Mouse (Mus musculus): ENCODE measurements at regions not wholly inside any gene's neighbourhood (a gene's known extent, or its start where the extent isn't known, plus 50 kb on each side); places are given as distances from the start of the nearest gene placed in this dataset.

- TF ChIP-seq POLR2A (IDR thresholded peaks at IDR 0.05; ENCODE audit: borderline replicate concordance, extremely low read depth, insufficient read depth, insufficient read length) = no peak
- no peak overlapping the region for H3K4me3 ChIP-seq (replicated peaks; ENCODE audit: low read length)
- H3K4me1 ChIP-seq (ENCODE audit: control insufficient read depth, insufficient read depth, low read length) = no peaks in the 10 kb centered on the region
- no peaks in the 10 kb centered on the region for H3K27me3 ChIP-seq (ENCODE audit: control insufficient read depth, insufficient read depth, low read length)
- DNase-seq (ENCODE audit: low spot score) = no peak
- H3K27ac ChIP-seq (replicated peaks; ENCODE audit: low read depth, low read length) = no peak overlapping the region
- H3K9me3 ChIP-seq (ENCODE audit: control insufficient read depth, low read length) = no peaks in the 10 kb centered on the region
- H3K4me2 ChIP-seq (replicated peaks; ENCODE audit: low read depth, low read length, severe bottlenecking) = no peak overlapping the region
- 21% methylated on average over 4 of the region's 4 CpGs for WGBS
- no peaks in the 10 kb centered on the region for H3K36me3 ChIP-seq (ENCODE audit: control insufficient read depth, insufficient read depth, low read length)
- H3K9ac ChIP-seq (ENCODE audit: low read depth, low read length, severe bottlenecking) = no peak overlapping the region
- ATAC-seq (ENCODE audit: low FRiP score, low read depth) = no peak
Measured at GRCm38 (mm10) chr10:9119249-9119648, 233.4 kb upstream of the Sash1 start.

GRCm38 (mm10) chr10:9117648-9118551, 232.0 kb upstream of the Sash1 start:
- DNase-seq (ENCODE audit: low spot score) (peak; percentile 13), ATAC-seq (ENCODE audit: low FRiP score, low read depth) (no peak)
- peak overlapping the region; percentile 35 for H3K4me2 ChIP-seq (replicated peaks; ENCODE audit: low read depth, low read length, severe bottlenecking)
- H3K27me3 ChIP-seq (ENCODE audit: control insufficient read depth, insufficient read depth, low read length) = no peaks in the 10 kb centered on the region
- no peak overlapping the region for H3K9ac ChIP-seq (ENCODE audit: low read depth, low read length, severe bottlenecking)
- no peak overlapping the region for H3K27ac ChIP-seq (replicated peaks; ENCODE audit: low read depth, low read length)
- H3K4me3 ChIP-seq (replicated peaks; ENCODE audit: low read length) = peak overlapping the region; percentile 16
- 41% methylated on average over 14 of the region's 14 CpGs for WGBS
- H3K9me3 ChIP-seq (ENCODE audit: control insufficient read depth, low read length) = no peaks in the 10 kb centered on the region
- no peak for TF ChIP-seq POLR2A (IDR thresholded peaks at IDR 0.05; ENCODE audit: borderline replicate concordance, extremely low read depth, insufficient read depth, insufficient read length)
- H3K36me3 ChIP-seq (ENCODE audit: control insufficient read depth, insufficient read depth, low read length) = no peaks in the 10 kb centered on the region
- H3K4me1 ChIP-seq (ENCODE audit: control insufficient read depth, insufficient read depth, low read length) = no peaks in the 10 kb centered on the region

- no peak overlapping the region for H3K9ac ChIP-seq (ENCODE audit: low read depth, low read length, severe bottlenecking)
- H3K9me3 ChIP-seq (ENCODE audit: control insufficient read depth, low read length) = no peaks in the 10 kb centered on the region
- no peaks in the 10 kb centered on the region for H3K27me3 ChIP-seq (ENCODE audit: control insufficient read depth, insufficient read depth, low read length)
- WGBS = 89% methylated on average over 7 of the region's 7 CpGs
- ATAC-seq (ENCODE audit: low FRiP score, low read depth) (no peak), DNase-seq (ENCODE audit: low spot score) (no peak)
- H3K4me2 ChIP-seq (replicated peaks; ENCODE audit: low read depth, low read length, severe bottlenecking) = 0 out of 2 replicates have a peak overlapping the region, but pooled peaks have one; percentile 8
- H3K4me3 ChIP-seq (replicated peaks; ENCODE audit: low read length) = no peak overlapping the region
- H3K4me1 ChIP-seq (ENCODE audit: control insufficient read depth, insufficient read depth, low read length) = no peaks in the 10 kb centered on the region
- no peak for TF ChIP-seq POLR2A (IDR thresholded peaks at IDR 0.05; ENCODE audit: borderline replicate concordance, extremely low read depth, insufficient read depth, insufficient read length)
- H3K36me3 ChIP-seq (ENCODE audit: control insufficient read depth, insufficient read depth, low read length) = no peaks in the 10 kb centered on the region
- H3K27ac ChIP-seq (replicated peaks; ENCODE audit: low read depth, low read length) = no peak overlapping the region
Measured at GRCm38 (mm10) chr10:9117134-9117533, 231.3 kb upstream of the Sash1 start.

- H3K4me2 ChIP-seq (replicated peaks; ENCODE audit: low read depth, low read length, severe bottlenecking) = no peak overlapping the region
- no peaks in the 10 kb centered on the region for H3K4me1 ChIP-seq (ENCODE audit: control insufficient read depth, insufficient read depth, low read length)
- no peaks in the 10 kb centered on the region for H3K9me3 ChIP-seq (ENCODE audit: control insufficient read depth, low read length)
- no peaks in the 10 kb centered on the region for H3K27me3 ChIP-seq (ENCODE audit: control insufficient read depth, insufficient read depth, low read length)
- 79% methylated on average over 5 of the region's 5 CpGs for WGBS
- DNase-seq (ENCODE audit: low spot score) = no peak
- TF ChIP-seq POLR2A (IDR thresholded peaks at IDR 0.05; ENCODE audit: borderline replicate concordance, extremely low read depth, insufficient read depth, insufficient read length) = no peak
- H3K36me3 ChIP-seq (ENCODE audit: control insufficient read depth, insufficient read depth, low read length) = no peaks in the 10 kb centered on the region
- ATAC-seq (ENCODE audit: low FRiP score, low read depth) = no peak
- no peak overlapping the region for H3K4me3 ChIP-seq (replicated peaks; ENCODE audit: low read length)
- no peak overlapping the region for H3K27ac ChIP-seq (replicated peaks; ENCODE audit: low read depth, low read length)
- no peak overlapping the region for H3K9ac ChIP-seq (ENCODE audit: low read depth, low read length, severe bottlenecking)
Measured at GRCm38 (mm10) chr10:9113706-9114105, 227.8 kb upstream of the Sash1 start.

GRCm38 (mm10) chr10:9111051-9111450, 225.2 kb upstream of the Sash1 start:
- H3K4me3 ChIP-seq (replicated peaks; ENCODE audit: low read length) = no peak overlapping the region
- H3K27me3 ChIP-seq (ENCODE audit: control insufficient read depth, insufficient read depth, low read length) = no peaks in the 10 kb centered on the region
- ATAC-seq (ENCODE audit: low FRiP score, low read depth) (no peak), DNase-seq (ENCODE audit: low spot score) (no peak)
- H3K9ac ChIP-seq (ENCODE audit: low read depth, low read length, severe bottlenecking) = no peak overlapping the region
- no peak overlapping the region for H3K4me2 ChIP-seq (replicated peaks; ENCODE audit: low read depth, low read length, severe bottlenecking)
- WGBS = 87% methylated on average over 3 of the region's 3 CpGs
- no peaks in the 10 kb centered on the region for H3K4me1 ChIP-seq (ENCODE audit: control insufficient read depth, insufficient read depth, low read length)
- no peaks in the 10 kb centered on the region for H3K9me3 ChIP-seq (ENCODE audit: control insufficient read depth, low read length)
- no peaks in the 10 kb centered on the region for H3K36me3 ChIP-seq (ENCODE audit: control insufficient read depth, insufficient read depth, low read length)
- no peak overlapping the region for H3K27ac ChIP-seq (replicated peaks; ENCODE audit: low read depth, low read length)
- no peak for TF ChIP-seq POLR2A (IDR thresholded peaks at IDR 0.05; ENCODE audit: borderline replicate concordance, extremely low read depth, insufficient read depth, insufficient read length)
